Mouse (Mus musculus) thymus, adult 2 months (tissue): Measurements from ENCODE around the gene Aldh3a1.

Experiments
- CTCF ChIP-seq: fragments of 200-500 bp; IDR thresholded peaks from 2 replicates; pipeline ENCODE4 v1.5.1; 2012; ENCODE audit warnings: mild to moderate bottlenecking, control low read depth, low read length, moderate library complexity, borderline replicate concordance; ENCODE audit not compliant: control insufficient read depth, poor library complexity, insufficient read depth; ENCODE audit errors: extremely low read depth
- POLR2A ChIP-seq: fragments of 200-500 bp; IDR thresholded peaks from 2 replicates; pipeline ENCODE4 v1.6.1; 2012; ENCODE audit warnings: mild to moderate bottlenecking, low read length, control low read depth, moderate library complexity; ENCODE audit not compliant: control insufficient read depth, poor library complexity, insufficient read depth; ENCODE audit errors: extremely low read depth

GRCm38 (mm10) chr11:61193392-61193791 lies 13.9 kb upstream of the Aldh3a1 start:
- TF ChIP-seq POLR2A (no peak), CTCF (peak; percentile 87)
